Mouse (Mus musculus): Measurements from ENCODE around the gene Cd300ld5. TPM values are rescaled to one million over a fixed set of nuclear protein-coding genes. Genes with fewer than 3 reads are reported as not detected.
"Not testable (repeated sequence)": the region's sequence is repeated elsewhere in the genome, so short reads cannot be mapped to it uniquely, and the experiment has no call there.

The Cd300ld5 gene
- polyA plus RNA-seq, 1 experiment from 2014 or later = not detected

DNA sequence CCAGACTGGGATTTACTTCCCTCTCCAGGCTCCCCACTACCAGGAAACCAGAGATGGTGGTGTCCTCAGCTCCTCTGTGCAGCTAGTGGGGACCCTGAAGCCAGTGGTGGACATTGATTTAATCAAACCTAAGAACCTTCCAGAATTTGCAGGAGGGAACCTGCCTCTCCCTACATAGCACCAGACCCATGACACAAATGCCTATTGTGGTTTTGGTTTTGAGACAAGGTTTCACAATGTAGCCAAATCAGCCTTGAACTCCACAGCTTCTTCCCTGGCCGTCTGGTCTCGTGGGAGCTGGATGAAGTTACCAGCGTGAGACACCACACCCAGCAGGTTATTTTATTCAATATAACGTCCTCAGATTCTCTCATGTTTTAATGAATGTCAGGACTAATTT, 21.1 kb upstream of the Cd300ld5 start:
- H3K4me1 ChIP-seq (replicated peaks; ENCODE audit: control insufficient read depth, insufficient read depth, low read length) = no peaks in the 10 kb centered on the region
- ATAC-seq = no peak
- no peak overlapping the region for H3K4me3 ChIP-seq (replicated peaks; ENCODE audit: low read length)
- no peaks in the 10 kb centered on the region for H3K36me3 ChIP-seq (ENCODE audit: control insufficient read depth, insufficient read depth)
- H3K4me2 ChIP-seq (ENCODE audit: low read length) = no peak overlapping the region
- H3K9me3 ChIP-seq (ENCODE audit: control insufficient read depth, low read length) = no peaks in the 10 kb centered on the region
- H3K9ac ChIP-seq (replicated peaks; ENCODE audit: low read depth, low read length) = no peak overlapping the region
- H3K27me3 ChIP-seq (replicated peaks; ENCODE audit: control insufficient read depth, insufficient read depth, low read length) = no peaks in the 10 kb centered on the region
- no peak overlapping the region for H3K27ac ChIP-seq (ENCODE audit: low read length)
- 86% methylated on average over 4 of the region's 4 CpGs for WGBS

DNA sequence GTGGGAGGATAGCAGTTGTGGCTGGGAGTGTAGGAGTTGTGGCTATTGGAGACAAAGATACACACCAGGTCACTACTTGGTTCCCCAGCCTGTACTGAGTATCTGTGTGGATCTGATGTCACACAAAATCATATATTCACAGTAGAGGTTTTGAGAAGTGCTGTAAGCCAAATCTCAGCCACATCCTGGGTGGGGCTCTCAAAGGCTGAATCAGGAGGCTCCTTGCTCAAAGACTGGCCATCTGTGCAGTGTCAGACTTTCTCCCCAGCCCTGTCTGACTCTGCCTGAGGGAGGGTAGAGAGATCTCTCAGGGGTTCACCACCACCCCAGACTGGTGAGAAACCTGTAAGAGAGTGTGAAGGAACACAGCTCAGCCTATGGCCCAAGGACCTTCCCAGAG, 17.0 kb upstream of the Cd300ld5 start:
- H3K4me1 ChIP-seq (replicated peaks; ENCODE audit: control insufficient read depth, insufficient read depth, low read length) = no peaks in the 10 kb centered on the region
- H3K4me2 ChIP-seq (ENCODE audit: low read length) = no peak overlapping the region
- H3K4me3 ChIP-seq (replicated peaks; ENCODE audit: low read length) = no peak overlapping the region
- H3K9me3 ChIP-seq (ENCODE audit: control insufficient read depth, low read length) = no peaks in the 10 kb centered on the region
- no peak for ATAC-seq
- no peak overlapping the region for H3K9ac ChIP-seq (replicated peaks; ENCODE audit: low read depth, low read length)
- H3K36me3 ChIP-seq (ENCODE audit: control insufficient read depth, insufficient read depth) = no peaks in the 10 kb centered on the region
- H3K27me3 ChIP-seq (replicated peaks; ENCODE audit: control insufficient read depth, insufficient read depth, low read length) = no peaks in the 10 kb centered on the region
- H3K27ac ChIP-seq (ENCODE audit: low read length) = no peak overlapping the region

DNA sequence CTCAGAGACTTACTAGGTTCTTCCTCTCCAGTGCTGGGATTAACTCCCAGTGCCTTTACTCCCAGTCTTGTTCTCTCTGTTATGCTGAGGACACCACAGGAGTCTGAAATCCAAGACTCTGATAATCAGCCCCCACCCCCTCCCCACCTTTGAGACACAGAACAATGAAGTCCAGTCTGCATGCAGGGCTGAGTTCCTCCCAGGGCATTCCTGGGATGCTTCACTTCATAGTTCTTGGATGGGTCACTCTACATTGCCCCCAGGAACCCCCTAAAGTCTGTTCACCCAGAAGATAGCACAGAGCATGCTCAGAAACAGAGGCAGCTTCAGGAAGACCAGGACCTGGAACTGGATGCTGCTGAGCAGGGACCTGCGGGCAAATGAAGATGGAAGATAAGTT, 15.4 kb upstream of the Cd300ld5 start:
- ATAC-seq = no peak
- WGBS = 95% methylated on average over 1 of the region's 1 CpGs
- H3K9ac ChIP-seq (replicated peaks; ENCODE audit: low read depth, low read length) = no peak overlapping the region

DNA sequence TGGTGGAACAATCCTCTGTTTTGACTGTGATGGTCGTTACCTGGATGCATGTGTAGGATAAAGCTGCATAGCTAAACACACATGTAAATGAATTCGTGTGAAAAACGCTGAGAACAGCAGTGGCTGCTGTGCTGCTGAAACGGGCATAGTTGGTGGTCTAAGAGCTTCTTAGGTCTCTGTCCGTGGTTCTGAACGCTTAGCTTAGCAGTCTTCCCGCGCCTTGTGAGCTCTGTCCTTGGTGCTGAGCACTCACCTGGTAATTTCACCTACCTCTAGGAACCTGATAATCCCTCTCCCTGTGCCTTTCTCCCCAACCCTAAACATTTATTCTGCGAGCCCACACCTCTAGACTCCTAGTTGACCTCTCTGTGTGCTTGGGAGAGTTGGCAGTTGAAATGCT, 14.6 kb upstream of the Cd300ld5 start:
- ATAC-seq = no peak
- H3K9me3 ChIP-seq (ENCODE audit: control insufficient read depth, low read length) = no peaks in the 10 kb centered on the region
- H3K9ac ChIP-seq (replicated peaks; ENCODE audit: low read depth, low read length) = no peak overlapping the region
- no peak overlapping the region for H3K27ac ChIP-seq (ENCODE audit: low read length)
- H3K36me3 ChIP-seq (ENCODE audit: control insufficient read depth, insufficient read depth) = no peaks in the 10 kb centered on the region
- no peaks in the 10 kb centered on the region for H3K27me3 ChIP-seq (replicated peaks; ENCODE audit: control insufficient read depth, insufficient read depth, low read length)
- no peak overlapping the region for H3K4me2 ChIP-seq (ENCODE audit: low read length)
- no peak overlapping the region for H3K4me3 ChIP-seq (replicated peaks; ENCODE audit: low read length)
- WGBS = 2% methylated on average over 9 of the region's 9 CpGs
- no peaks in the 10 kb centered on the region for H3K4me1 ChIP-seq (replicated peaks; ENCODE audit: control insufficient read depth, insufficient read depth, low read length)

More for the DNA sequence above, 15.4 kb upstream of the Cd300ld5 start:
- H3K27me3 ChIP-seq (replicated peaks; ENCODE audit: control insufficient read depth, insufficient read depth, low read length) = no peaks in the 10 kb centered on the region
- H3K4me1 ChIP-seq (replicated peaks; ENCODE audit: control insufficient read depth, insufficient read depth, low read length) = no peaks in the 10 kb centered on the region
- no peak overlapping the region for H3K4me3 ChIP-seq (replicated peaks; ENCODE audit: low read length)
- no peaks in the 10 kb centered on the region for H3K9me3 ChIP-seq (ENCODE audit: control insufficient read depth, low read length)
- H3K27ac ChIP-seq (ENCODE audit: low read length) = no peak overlapping the region
- no peaks in the 10 kb centered on the region for H3K36me3 ChIP-seq (ENCODE audit: control insufficient read depth, insufficient read depth)
- no peak overlapping the region for H3K4me2 ChIP-seq (ENCODE audit: low read length)

DNA sequence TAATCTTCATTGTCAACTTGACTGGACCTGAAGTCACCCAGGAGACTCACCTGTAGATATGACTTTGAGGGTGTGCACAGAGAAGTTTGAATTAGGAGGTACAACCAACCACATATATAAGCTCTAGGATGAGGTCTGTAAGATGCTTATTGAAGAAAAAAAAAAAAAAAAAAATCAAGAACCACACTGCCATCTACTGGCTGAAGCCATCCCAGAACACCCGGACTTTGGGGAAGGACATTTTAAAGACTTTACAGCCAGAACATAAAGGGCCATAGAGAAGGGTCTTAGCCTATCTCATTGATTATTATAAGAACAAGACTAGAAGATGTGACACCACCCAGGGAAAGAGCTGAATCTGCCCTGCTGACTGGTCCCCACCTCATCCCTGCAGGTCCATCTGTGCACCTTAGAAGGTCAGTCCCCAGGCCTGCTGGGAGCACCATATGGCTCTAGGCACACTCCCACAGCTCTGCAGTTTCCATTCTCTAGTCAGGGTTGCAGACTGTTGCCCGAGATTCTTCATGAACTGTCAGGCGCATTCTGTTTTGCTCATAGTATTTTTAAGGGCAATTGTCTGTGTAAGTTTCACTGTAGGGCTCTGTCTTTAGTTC, 11.8 kb upstream of the Cd300ld5 start:
- H3K4me3 ChIP-seq (replicated peaks; ENCODE audit: low read length) = no peak overlapping the region
- H3K27me3 ChIP-seq (replicated peaks; ENCODE audit: control insufficient read depth, insufficient read depth, low read length) = no peaks in the 10 kb centered on the region
- H3K4me2 ChIP-seq (ENCODE audit: low read length) = no peak overlapping the region
- no peak overlapping the region for H3K9ac ChIP-seq (replicated peaks; ENCODE audit: low read depth, low read length)
- H3K27ac ChIP-seq (ENCODE audit: low read length) = no peak overlapping the region
- no peak for ATAC-seq
- no peaks in the 10 kb centered on the region for H3K36me3 ChIP-seq (ENCODE audit: control insufficient read depth, insufficient read depth)
- H3K9me3 ChIP-seq (ENCODE audit: control insufficient read depth, low read length) = no peaks in the 10 kb centered on the region
- no peaks in the 10 kb centered on the region for H3K4me1 ChIP-seq (replicated peaks; ENCODE audit: control insufficient read depth, insufficient read depth, low read length)
- WGBS = 46% methylated on average over 3 of the region's 3 CpGs

DNA sequence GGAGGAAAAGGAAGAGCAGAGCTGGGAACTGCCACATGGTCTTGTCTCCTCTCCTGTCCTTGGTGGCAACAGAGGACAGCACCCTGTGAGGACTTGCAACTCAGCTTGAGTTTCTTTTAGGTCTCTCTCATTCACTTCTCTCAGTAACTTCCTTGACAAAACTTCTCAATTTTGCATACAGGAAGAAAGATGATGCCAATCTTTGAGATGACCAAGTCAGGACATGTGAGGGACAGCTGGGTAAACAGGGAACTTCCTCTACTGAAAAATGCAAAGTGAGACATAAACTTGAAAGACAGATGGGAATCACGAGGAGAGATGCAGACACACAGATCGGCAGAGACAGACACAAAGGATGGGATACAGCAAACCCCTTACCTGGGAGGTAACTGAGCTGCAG, 10.7 kb upstream of the Cd300ld5 start, which contains the start of gene Cd300ld3:
TSS of gene Cd300ld3 (minus strand) at position 151 of the 400 bp plus-strand sequence.
- Histone ChIP-seq H3K4me1 (replicated peaks; ENCODE audit: control insufficient read depth, insufficient read depth, low read length) (no peaks in the 10 kb centered on the region), H3K9ac (replicated peaks; ENCODE audit: low read depth, low read length) (no peak within 1 kb of the TSS), H3K27me3 (replicated peaks; ENCODE audit: control insufficient read depth, insufficient read depth, low read length) (no peaks in the 10 kb centered on the region), H3K4me2 (ENCODE audit: low read length) (no peak within 1 kb of the TSS), H3K4me3 (replicated peaks; ENCODE audit: low read length) (no peak within 1 kb of the TSS), H3K27ac (ENCODE audit: low read length) (no peak within 1 kb of the TSS), H3K36me3 (ENCODE audit: control insufficient read depth, insufficient read depth) (no peaks in the 10 kb centered on the region), H3K9me3 (ENCODE audit: control insufficient read depth, low read length) (no peaks in the 10 kb centered on the region)
- WGBS = 86% methylated on average over 2 of the region's 2 CpGs
- no peak for ATAC-seq

DNA sequence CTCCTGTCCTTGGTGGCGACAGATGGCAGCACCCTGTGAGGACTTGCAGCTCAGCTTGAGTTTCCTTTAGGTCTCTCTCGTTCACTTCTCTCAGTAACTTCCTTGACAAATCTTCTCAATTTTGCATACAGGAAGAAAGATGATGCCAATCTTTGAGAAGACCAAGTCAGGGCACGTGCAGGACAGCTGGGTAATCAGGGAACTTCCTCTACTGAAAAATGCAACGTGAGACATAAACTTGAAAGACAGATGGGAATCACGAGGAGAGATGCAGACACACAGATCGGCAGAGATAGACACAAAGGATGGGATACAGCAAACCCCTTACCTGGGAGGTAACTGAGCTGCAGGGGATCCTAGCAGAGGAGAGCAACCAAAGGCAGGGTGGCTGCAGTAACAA, 10.7 kb downstream of the Cd300ld5 start, which contains the start of gene Cd300ld4:
TSS of gene Cd300ld4 (minus strand) at position 101 of the 400 bp plus-strand sequence.
- ATAC-seq; H3K4me1 ChIP-seq (replicated peaks; ENCODE audit: control insufficient read depth, insufficient read depth, low read length); H3K9me3 ChIP-seq (ENCODE audit: control insufficient read depth, low read length); H3K36me3 ChIP-seq (ENCODE audit: control insufficient read depth, insufficient read depth); H3K4me2 ChIP-seq (ENCODE audit: low read length); H3K4me3 ChIP-seq (replicated peaks; ENCODE audit: low read length); H3K9ac ChIP-seq (replicated peaks; ENCODE audit: low read depth, low read length); H3K27ac ChIP-seq (ENCODE audit: low read length); H3K27me3 ChIP-seq (replicated peaks; ENCODE audit: control insufficient read depth, insufficient read depth, low read length): not testable (repeated sequence)
- no CpG with 5 or more reads among the region's 6 CpGs for WGBS

DNA sequence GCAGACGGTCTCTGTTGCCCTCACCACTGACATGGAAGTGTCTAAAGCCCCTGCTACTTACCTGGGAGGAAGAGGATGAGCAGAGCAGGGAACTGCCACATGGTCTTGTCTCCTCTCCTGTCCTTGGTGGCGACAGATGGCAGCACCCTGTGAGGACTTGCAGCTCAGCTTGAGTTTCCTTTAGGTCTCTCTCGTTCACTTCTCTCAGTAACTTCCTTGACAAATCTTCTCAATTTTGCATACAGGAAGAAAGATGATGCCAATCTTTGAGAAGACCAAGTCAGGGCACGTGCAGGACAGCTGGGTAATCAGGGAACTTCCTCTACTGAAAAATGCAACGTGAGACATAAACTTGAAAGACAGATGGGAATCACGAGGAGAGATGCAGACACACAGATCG, 21.5 kb downstream of the Cd300ld5 start, which contains the start of gene Cd300ld2:
TSS of gene Cd300ld2 (minus strand) at position 101 of the 400 bp plus-strand sequence.
- WGBS = no CpG with 5 or more reads among the region's 7 CpGs
- not testable (repeated sequence) for ATAC-seq; H3K4me1 ChIP-seq (replicated peaks; ENCODE audit: control insufficient read depth, insufficient read depth, low read length); H3K4me2 ChIP-seq (ENCODE audit: low read length); H3K4me3 ChIP-seq (replicated peaks; ENCODE audit: low read length); H3K36me3 ChIP-seq (ENCODE audit: control insufficient read depth, insufficient read depth); H3K9me3 ChIP-seq (ENCODE audit: control insufficient read depth, low read length); H3K9ac ChIP-seq (replicated peaks; ENCODE audit: low read depth, low read length); H3K27ac ChIP-seq (ENCODE audit: low read length); H3K27me3 ChIP-seq (replicated peaks; ENCODE audit: control insufficient read depth, insufficient read depth, low read length)

DNA sequence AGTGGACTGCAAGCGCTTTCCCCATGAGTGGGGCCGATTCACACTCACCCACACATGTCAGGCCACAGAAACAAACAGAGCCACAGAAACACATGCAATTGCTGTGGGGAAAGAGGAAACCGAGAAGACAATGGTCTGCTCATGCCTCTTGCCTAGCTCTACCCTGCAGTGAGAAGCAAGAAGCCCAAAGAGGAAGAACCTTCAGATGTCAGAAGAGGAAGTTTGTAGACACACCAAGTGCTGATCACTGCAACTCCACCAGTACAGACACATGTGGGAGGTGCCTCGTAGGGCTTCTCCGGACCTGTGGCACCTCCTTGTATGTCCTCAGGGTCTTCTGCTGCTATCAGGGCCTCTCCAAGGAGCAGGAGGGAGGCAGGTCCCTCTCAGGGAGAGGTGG, 33.5 kb downstream of the Cd300ld5 start:
- H3K9ac ChIP-seq (replicated peaks; ENCODE audit: low read depth, low read length) = no peak overlapping the region
- ATAC-seq = no peak
- no peak overlapping the region for H3K27ac ChIP-seq (ENCODE audit: low read length)
- no peaks in the 10 kb centered on the region for H3K9me3 ChIP-seq (ENCODE audit: control insufficient read depth, low read length)
- no peak overlapping the region for H3K4me3 ChIP-seq (replicated peaks; ENCODE audit: low read length)
- H3K4me2 ChIP-seq (ENCODE audit: low read length) = no peak overlapping the region
- WGBS = 87% methylated on average over 5 of the region's 5 CpGs
- H3K27me3 ChIP-seq (replicated peaks; ENCODE audit: control insufficient read depth, insufficient read depth, low read length) = no peaks in the 10 kb centered on the region
- H3K36me3 ChIP-seq (ENCODE audit: control insufficient read depth, insufficient read depth) = no peaks in the 10 kb centered on the region
- no peaks in the 10 kb centered on the region for H3K4me1 ChIP-seq (replicated peaks; ENCODE audit: control insufficient read depth, insufficient read depth, low read length)
